Mouse (Mus musculus) 3T3-L1 (cell line): ENCODE results near the gene Ttll1.

Source experiments
- DNase-seq: peaks from one replicate; pipeline ENCODE4 v3.0.0-alpha.2; 2015; ENCODE audit warnings: low read depth, low spot score

Gene Ttll1

GRCm38 (mm10) chr15:83510805-83511405 is at the start of gene Ttll1:
TSS of gene Ttll1 (minus strand) at chr15:83510893.
- DNase-seq = peak; percentile 93

GRCm38 (mm10) chr15:83555161-83555974 is 44.7 kb upstream of the Ttll1 start:
- peak; percentile 83 for DNase-seq

GRCm38 (mm10) chr15:83553831-83554230 is 43.1 kb upstream of the Ttll1 start:
- no peak for DNase-seq

GRCm38 (mm10) chr15:83550137-83550536 is 39.4 kb upstream of the Ttll1 start:
- no peak for DNase-seq

GRCm38 (mm10) chr15:83547144-83547543 is 36.5 kb upstream of the Ttll1 start:
- no peak for DNase-seq

- DNase-seq = no peak
Measured at GRCm38 (mm10) chr15:83546029-83546428, 35.3 kb upstream of the Ttll1 start.

- DNase-seq = peak; percentile 67
Measured at GRCm38 (mm10) chr15:83541647-83542287, 31.1 kb upstream of the Ttll1 start.

GRCm38 (mm10) chr15:83539905-83540304 is 29.2 kb upstream of the Ttll1 start:
- no peak for DNase-seq

GRCm38 (mm10) chr15:83538855-83539254 is 28.2 kb upstream of the Ttll1 start:
- no peak for DNase-seq

- DNase-seq = no peak
Measured at GRCm38 (mm10) chr15:83535890-83536231, 25.2 kb upstream of the Ttll1 start.

GRCm38 (mm10) chr15:83534960-83535889 is 24.5 kb upstream of the Ttll1 start:
- no peak for DNase-seq

GRCm38 (mm10) chr15:83532606-83533005 is 21.9 kb upstream of the Ttll1 start:
- no peak for DNase-seq

- DNase-seq = no peak
Measured at GRCm38 (mm10) chr15:83531961-83532469, 21.3 kb upstream of the Ttll1 start.

- DNase-seq = no peak
Measured at GRCm38 (mm10) chr15:83530688-83531087, 20.0 kb upstream of the Ttll1 start.

- no peak for DNase-seq
Measured at GRCm38 (mm10) chr15:83530233-83530632, 19.5 kb upstream of the Ttll1 start.

- DNase-seq = no peak
Measured at GRCm38 (mm10) chr15:83529765-83530164, 19.1 kb upstream of the Ttll1 start.

- DNase-seq = no peak
Measured at GRCm38 (mm10) chr15:83528892-83529291, 18.2 kb upstream of the Ttll1 start.

GRCm38 (mm10) chr15:83527747-83528146 is 17.1 kb upstream of the Ttll1 start:
- no peak for DNase-seq

- no peak for DNase-seq
Measured at GRCm38 (mm10) chr15:83527092-83527437, 16.4 kb upstream of the Ttll1 start.

- DNase-seq = no peak
Measured at GRCm38 (mm10) chr15:83526424-83527091, 15.9 kb upstream of the Ttll1 start, which contains the start of gene Bik. TSS of gene Bik (plus strand) at chr15:83526862.

- DNase-seq = no peak
Measured at GRCm38 (mm10) chr15:83524333-83524729, 13.6 kb upstream of the Ttll1 start.
